Mouse (Mus musculus) liver, postnatal 0 days (tissue): ENCODE measurements around the gene Pcx. TPM values are rescaled to one million over a fixed set of nuclear protein-coding genes. Genes with fewer than 3 reads are reported as not detected.

Experiments
- ATAC-seq: fragments of 200-750 bp; cut with Nextera tagmentation; 2 replicates; pipeline ENCODE4 v1.8.0; 2017; ENCODE audit warnings: mild to moderate bottlenecking, moderate library complexity
- DNase-seq: peaks from one replicate; pipeline ENCODE4 v3.0.0-alpha.2; 2016
- H3K27ac ChIP-seq: fragments of 300-500 bp; sonication (generic); 2 replicates; pipeline ENCODE4 v1.5.1; 2014; ENCODE audit warnings: antibody characterized with exemption, moderate library complexity, mild to moderate bottlenecking, low read depth
- H3K27me3 ChIP-seq: fragments of 300-500 bp; sonication (generic); 2 replicates; pipeline ENCODE4 v1.6.1; 2014; ENCODE audit warnings: low read length, control low read depth, mixed read lengths; ENCODE audit not compliant: insufficient read depth
- H3K36me3 ChIP-seq: fragments of 300-500 bp; sonication (generic); replicated peaks from 2 replicates; pipeline ENCODE4 v1.6.1; 2014; ENCODE audit warnings: mild to moderate bottlenecking, control low read depth, low read length, moderate library complexity, mixed read lengths; ENCODE audit not compliant: insufficient read depth
- H3K4me1 ChIP-seq: fragments of 300-500 bp; sonication (generic); 2 replicates; pipeline ENCODE4 v1.6.1; 2014; ENCODE audit warnings: antibody characterized with exemption, mild to moderate bottlenecking, control low read depth; ENCODE audit not compliant: insufficient read depth
- H3K4me2 ChIP-seq: fragments of 300-500 bp; sonication (generic); 2 replicates; pipeline ENCODE4 v1.6.1; 2014; ENCODE audit warnings: low read depth, mild to moderate bottlenecking, low read length, moderate library complexity, mixed read lengths
- H3K4me3 ChIP-seq: fragments of 300-500 bp; sonication (generic); 2 replicates; pipeline ENCODE4 v1.5.1; 2014; ENCODE audit warnings: low read depth, low read length
- H3K9ac ChIP-seq: fragments of 300-500 bp; sonication (generic); replicated peaks from 2 replicates; pipeline ENCODE4 v1.6.1; 2014; ENCODE audit warnings: mild to moderate bottlenecking, moderate library complexity
- H3K9me3 ChIP-seq: fragments of 300-500 bp; sonication (generic); 2 replicates; pipeline ENCODE4 v1.6.1; 2016; ENCODE audit warnings: mild to moderate bottlenecking, control low read depth, low read length, mixed read lengths
- CTCF ChIP-seq: sonication (generic); IDR thresholded peaks from 2 replicates; pipeline ENCODE4 v1.5.1; 2016; ENCODE audit warnings: antibody characterized with exemption, low read depth
- EP300 ChIP-seq: IDR thresholded peaks from 2 replicates; pipeline ENCODE4 v1.6.1; 2016; ENCODE audit warnings: antibody characterized with exemption, low read depth, mild to moderate bottlenecking
- WGBS: fragments of 180-500 bp; shearing (Covaris S2); extraction: QIAGEN DNeasy Blood & Tissue Kit; methylation state at CpG from one replicate; pipeline ENCODE4 v1.1.7; 2014; ENCODE audit not compliant: insufficient replicate concordance; 5-methylcytosine and 5-hydroxymethylcytosine counted together
- polyA plus RNA-seq: library from polyadenylated mRNA; unstranded; fragments of >200 nt; fragmentation: Nextera tagmentation; extraction: Ambion mirVana; gene quantifications from 2 replicates; pipeline ENCODE4 v1.2.1, GENCODE M21; 2015

Gene Pcx
- polyA plus RNA-seq, 1 experiment from 2014 or later, result 283 TPM

DNA sequence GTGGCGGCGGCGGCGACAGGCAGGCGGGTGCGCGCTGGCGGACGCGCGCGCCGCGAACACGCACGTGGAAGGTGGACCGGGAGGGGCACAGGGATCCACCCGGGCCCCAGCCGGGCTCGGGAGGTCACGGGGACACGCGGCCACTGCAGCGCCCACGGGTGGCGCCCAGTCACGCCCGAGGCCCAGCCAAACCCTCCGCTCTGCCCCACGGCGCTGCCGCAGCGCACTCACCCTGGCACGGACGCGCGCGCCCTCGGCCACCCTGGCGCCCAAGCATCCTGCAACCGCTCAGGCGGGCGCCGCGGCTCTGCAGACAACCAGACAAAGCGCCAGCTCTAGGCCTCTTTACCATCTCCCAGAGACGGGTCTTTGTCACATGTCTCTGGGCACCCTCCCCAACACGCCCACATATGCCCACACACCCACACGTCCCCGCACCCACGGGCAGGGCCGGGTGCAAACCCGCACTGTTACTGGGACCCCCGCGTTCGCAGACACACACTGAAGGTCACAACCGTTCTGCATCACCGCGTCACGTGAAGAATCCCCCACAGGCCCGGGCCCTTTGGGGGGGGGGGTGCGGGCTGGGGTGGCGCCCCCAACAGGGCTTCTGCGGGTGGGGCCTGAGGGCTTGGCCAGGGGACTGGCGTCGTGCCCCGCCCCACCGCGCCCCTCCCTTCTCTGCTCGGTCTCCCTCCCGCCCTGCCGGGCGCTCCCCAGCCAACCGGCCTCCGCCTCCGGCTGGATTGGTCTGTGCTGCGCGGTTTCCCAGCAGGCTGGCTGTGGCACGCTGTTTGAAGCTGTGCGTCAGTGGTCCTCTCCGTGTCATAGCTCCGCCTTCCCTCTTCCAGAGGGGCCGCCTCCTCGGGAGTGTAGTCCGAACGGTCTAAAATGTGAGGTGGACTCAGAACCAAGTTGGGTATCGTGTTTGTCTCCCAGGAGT, 105.2 kb downstream of the Pcx start, which contains the start of gene Lrfn4:
Gene Lrfn4, minus strand, starts transcription at position 517 of the 943 bp plus-strand sequence.
- H3K27ac ChIP-seq, result peak within 1 kb of the TSS; percentile 22; the same call in 1 of the 2 replicates

DNA sequence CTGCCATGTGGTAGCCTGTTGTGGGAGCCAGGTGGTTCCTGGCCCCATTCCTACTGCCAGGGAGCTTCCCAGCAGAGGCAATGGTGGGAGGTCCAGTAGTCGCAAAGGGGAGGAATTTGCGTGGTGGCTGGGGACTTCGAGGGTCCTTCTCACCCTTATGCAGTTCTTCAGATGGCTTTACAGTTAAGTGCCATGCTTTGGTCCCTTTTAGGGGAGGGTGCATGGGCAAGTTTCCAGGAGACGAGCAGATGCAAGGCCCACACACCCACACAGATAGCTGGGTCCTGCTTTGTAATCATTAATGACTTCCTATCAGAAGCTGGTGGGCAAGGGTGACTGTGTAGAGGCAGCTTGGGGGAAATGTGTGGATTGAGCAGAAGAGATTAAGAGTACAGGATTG, 106.3 kb downstream of the Pcx start:
- ATAC-seq, result no peak

More for the DNA sequence above, 105.2 kb downstream of the Pcx start, which contains the start of gene Lrfn4:
- peak within 1 kb of the TSS; percentile 90 for H3K4me2 ChIP-seq
- H3K4me1 ChIP-seq, result peaks cover 19% of the 10 kb centered on the region
- WGBS, result 3% methylated on average over 57 of the region's 87 CpGs
- no peaks in the 10 kb centered on the region for H3K9me3 ChIP-seq
- H3K36me3 ChIP-seq, result peaks cover 37% of the 10 kb centered on the region
- peak; percentile 16; the same call in 1 of the 2 replicates for TF ChIP-seq CTCF
- TF ChIP-seq EP300, result no peak
- H3K4me3 ChIP-seq, result peak within 1 kb of the TSS; percentile 58
- DNase-seq, result peak; percentile 74
- peak; percentile 70 for ATAC-seq
- H3K27me3 ChIP-seq, result no peaks in the 10 kb centered on the region
- H3K9ac ChIP-seq, result peak within 1 kb of the TSS; percentile 57

DNA sequence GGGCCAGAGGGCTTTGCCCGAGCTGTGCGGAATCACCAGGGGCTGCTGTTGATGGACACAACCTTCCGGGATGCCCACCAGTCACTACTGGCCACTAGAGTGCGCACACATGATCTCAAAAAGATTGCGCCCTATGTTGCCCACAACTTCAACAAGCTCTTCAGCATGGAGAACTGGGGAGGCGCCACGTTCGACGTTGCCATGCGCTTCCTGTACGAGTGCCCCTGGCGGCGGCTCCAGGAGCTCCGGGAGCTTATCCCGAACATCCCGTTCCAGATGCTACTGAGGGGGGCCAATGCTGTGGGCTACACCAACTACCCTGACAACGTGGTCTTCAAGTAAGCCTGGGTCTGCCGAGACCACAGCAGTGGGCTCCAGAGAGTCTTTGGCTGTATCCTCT, 107.9 kb downstream of the Pcx start:
- Histone ChIP-seq H3K27me3 (no peaks in the 10 kb centered on the region), H3K4me3 (no peak overlapping the region), H3K36me3 (peaks cover 50% of the 10 kb centered on the region), H3K4me2 (no peak overlapping the region), H3K4me1 (peaks cover 19% of the 10 kb centered on the region), H3K9ac (no peak overlapping the region), H3K27ac (no peak overlapping the region), H3K9me3 (no peaks in the 10 kb centered on the region)
- ATAC-seq, result no peak
- DNase-seq, result no peak
- peak; percentile 29 for TF ChIP-seq CTCF
- no peak for TF ChIP-seq EP300
- 37% methylated on average over 18 of the region's 18 CpGs for WGBS

More for the DNA sequence above, 106.3 kb downstream of the Pcx start:
- H3K4me3 ChIP-seq, result no peak overlapping the region
- DNase-seq, result no peak
- no peak overlapping the region for H3K9ac ChIP-seq
- peaks cover 19% of the 10 kb centered on the region for H3K4me1 ChIP-seq
- no peaks in the 10 kb centered on the region for H3K9me3 ChIP-seq
- no peak overlapping the region for H3K27ac ChIP-seq
- H3K4me2 ChIP-seq, result no peak overlapping the region
- no peaks in the 10 kb centered on the region for H3K27me3 ChIP-seq
- peaks cover 39% of the 10 kb centered on the region for H3K36me3 ChIP-seq
- no peak for TF ChIP-seq CTCF
- WGBS, result 38% methylated on average over 4 of the region's 4 CpGs

DNA sequence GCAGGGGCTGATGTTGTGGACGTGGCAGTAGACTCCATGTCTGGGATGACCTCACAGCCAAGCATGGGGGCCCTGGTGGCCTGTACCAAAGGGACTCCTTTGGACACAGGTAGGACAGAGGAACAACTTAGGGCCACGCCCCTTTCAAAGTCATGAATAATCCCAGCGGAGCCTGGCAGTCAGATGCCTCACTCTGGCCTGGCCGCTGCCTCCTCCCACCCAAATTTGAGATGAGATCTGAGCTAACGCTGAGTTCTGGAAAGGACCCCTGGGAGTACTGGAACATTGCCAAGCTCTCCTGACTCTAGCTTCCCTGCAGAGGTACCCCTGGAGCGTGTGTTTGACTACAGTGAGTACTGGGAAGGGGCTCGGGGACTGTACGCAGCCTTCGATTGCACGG, 109.2 kb downstream of the Pcx start:
- no peak for DNase-seq
- no peak overlapping the region for H3K27ac ChIP-seq
- WGBS, result 83% methylated on average over 10 of the region's 10 CpGs
- H3K9ac ChIP-seq, result no peak overlapping the region
- H3K4me2 ChIP-seq, result no peak overlapping the region
- peaks cover 47% of the 10 kb centered on the region for H3K36me3 ChIP-seq
- ATAC-seq, result no peak
- no peaks in the 10 kb centered on the region for H3K9me3 ChIP-seq
- TF ChIP-seq EP300 (no peak), CTCF (no peak)
- H3K27me3 ChIP-seq, result no peaks in the 10 kb centered on the region
- H3K4me1 ChIP-seq, result peaks cover 18% of the 10 kb centered on the region
- H3K4me3 ChIP-seq, result no peak overlapping the region

DNA sequence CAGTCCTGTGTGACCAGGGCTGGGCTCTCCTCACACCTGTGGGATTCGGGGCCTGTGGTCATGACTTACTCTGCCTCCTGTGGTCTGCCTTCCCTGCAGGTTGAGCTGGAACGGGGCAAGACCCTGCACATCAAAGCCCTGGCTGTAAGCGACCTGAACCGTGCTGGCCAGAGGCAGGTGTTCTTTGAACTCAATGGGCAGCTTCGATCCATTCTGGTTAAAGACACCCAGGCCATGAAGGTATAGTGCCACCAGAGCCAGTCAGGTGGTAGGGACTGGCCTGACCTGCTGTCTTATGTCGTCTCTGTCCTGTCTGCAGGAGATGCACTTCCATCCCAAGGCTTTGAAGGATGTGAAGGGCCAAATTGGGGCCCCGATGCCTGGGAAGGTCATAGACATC, 110.4 kb downstream of the Pcx start:
- H3K36me3 ChIP-seq, result peaks cover 47% of the 10 kb centered on the region
- no peaks in the 10 kb centered on the region for H3K27me3 ChIP-seq
- H3K27ac ChIP-seq, result no peak overlapping the region
- no peak for TF ChIP-seq CTCF
- TF ChIP-seq EP300, result no peak
- no peak overlapping the region for H3K4me2 ChIP-seq
- DNase-seq, result no peak
- peaks cover 12% of the 10 kb centered on the region for H3K4me1 ChIP-seq
- 87% methylated on average over 7 of the region's 7 CpGs for WGBS
- no peak overlapping the region for H3K9ac ChIP-seq
- ATAC-seq, result no peak
- H3K4me3 ChIP-seq, result no peak overlapping the region
- no peaks in the 10 kb centered on the region for H3K9me3 ChIP-seq

DNA sequence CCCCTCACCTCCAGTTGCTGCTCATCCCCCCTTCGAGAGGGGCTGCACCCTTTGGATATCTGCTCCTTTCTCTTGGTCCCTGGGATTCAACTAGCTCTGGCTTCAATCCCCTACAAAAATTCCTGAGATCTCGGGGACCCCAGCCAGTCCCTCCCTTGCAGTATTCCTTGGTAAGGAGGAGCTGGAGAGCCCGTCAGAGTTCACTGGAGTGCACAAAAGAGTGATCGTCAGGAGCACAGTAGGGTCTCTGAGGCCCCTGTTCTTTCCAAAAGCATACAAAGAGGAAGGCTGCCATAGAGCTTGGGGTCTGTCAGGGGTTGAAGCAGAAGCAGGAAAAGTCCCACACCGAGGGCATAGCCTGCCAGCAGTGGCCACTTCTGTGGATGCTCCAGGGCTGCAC, 112.5 kb downstream of the Pcx start:
- Histone ChIP-seq H3K27ac (no peak overlapping the region), H3K27me3 (no peaks in the 10 kb centered on the region), H3K9ac (no peak overlapping the region), H3K9me3 (no peaks in the 10 kb centered on the region), H3K4me2 (no peak overlapping the region), H3K4me1 (peaks cover 11% of the 10 kb centered on the region), H3K36me3 (peaks cover 43% of the 10 kb centered on the region), H3K4me3 (no peak overlapping the region)
- DNase-seq, result no peak
- TF ChIP-seq CTCF (no peak), EP300 (no peak)
- no peak for ATAC-seq
- WGBS, result 87% methylated on average over 5 of the region's 5 CpGs
